Mouse (Mus musculus) heart, embryonic 16.5 days (tissue): ENCODE results near the gene B4galnt3. TPM values are rescaled to one million over a fixed set of nuclear protein-coding genes. Genes with fewer than 3 reads are reported as not detected.
A peak's percentile ranks its signal among the peaks of the same experiment; 100 is the strongest.

Experiments used
- ATAC-seq: fragments of 200-750 bp; cut with Nextera tagmentation; replicated peaks from 2 replicates; pipeline ENCODE4 v1.8.0; 2017; ENCODE audit warnings: moderate number of reproducible peaks; ENCODE audit not compliant: insufficient read depth, low FRiP score; ENCODE audit errors: extremely low read depth
- H3K27ac ChIP-seq: fragments of 300-500 bp; sonication (generic); 2 replicates; pipeline ENCODE4 v1.5.1; 2014; ENCODE audit warnings: mild to moderate bottlenecking, low read length, control low read depth, moderate library complexity
- H3K27me3 ChIP-seq: fragments of 300-500 bp; sonication (generic); 2 replicates; pipeline ENCODE4 v1.6.1; 2014; ENCODE audit warnings: low read length, mixed read lengths; ENCODE audit not compliant: control insufficient read depth, insufficient read depth
- H3K36me3 ChIP-seq: fragments of 300-500 bp; sonication (generic); 2 replicates; pipeline ENCODE4 v1.6.1; 2014; ENCODE audit not compliant: control insufficient read depth, insufficient read depth
- H3K4me1 ChIP-seq: fragments of 300-500 bp; sonication (generic); 2 replicates; pipeline ENCODE4 v1.6.1; 2014; ENCODE audit warnings: low read length, mixed read lengths; ENCODE audit not compliant: control insufficient read depth, insufficient read depth
- H3K4me2 ChIP-seq: fragments of 300-500 bp; sonication (generic); 2 replicates; pipeline ENCODE4 v1.6.1; 2014; ENCODE audit warnings: low read depth, mild to moderate bottlenecking, control low read depth, low read length
- H3K4me3 ChIP-seq: fragments of 300-500 bp; sonication (generic); 2 replicates; pipeline ENCODE4 v1.5.1; 2014; ENCODE audit warnings: mild to moderate bottlenecking, control low read depth, low read length
- H3K9ac ChIP-seq: fragments of 300-500 bp; sonication (generic); 2 replicates; pipeline ENCODE4 v1.6.1; 2014; ENCODE audit warnings: low read length, control low read depth
- H3K9me3 ChIP-seq: fragments of 300-500 bp; sonication (generic); replicated peaks from 2 replicates; pipeline ENCODE4 v1.6.1; 2016; ENCODE audit warnings: low read length; ENCODE audit not compliant: control insufficient read depth
- WGBS: fragments of 180-500 bp; shearing (Covaris S2); extraction: QIAGEN DNeasy Blood & Tissue Kit; methylation state at CpG from one replicate; pipeline ENCODE4 v1.1.7; 2014; 5-methylcytosine and 5-hydroxymethylcytosine counted together
- polyA plus RNA-seq: library from polyadenylated mRNA; unstranded; fragments of >200 nt; fragmentation: Nextera tagmentation; extraction: Ambion mirVana; gene quantifications from 2 replicates; pipeline ENCODE4 v1.2.1, GENCODE M21; 2015

The B4galnt3 gene
- polyA plus RNA-seq, 1 experiment from 2014 or later = 0.20 TPM

- Histone ChIP-seq H3K9ac (no peak overlapping the region), H3K36me3 (no peaks in the 10 kb centered on the region), H3K27ac (no peak overlapping the region), H3K4me3 (no peak overlapping the region), H3K9me3 (no peaks in the 10 kb centered on the region), H3K4me2 (no peak overlapping the region), H3K27me3 (no peaks in the 10 kb centered on the region), H3K4me1 (peaks cover 12% of the 10 kb centered on the region)
- ATAC-seq = no peak
- WGBS = 32% methylated on average over 2 of the region's 2 CpGs
Observed at GRCm38 (mm10) chr6:120196837-120197236, 97.5 kb downstream of the B4galnt3 start.

GRCm38 (mm10) chr6:120194963-120195362 lies 99.4 kb downstream of the B4galnt3 start:
- Histone ChIP-seq H3K36me3 (no peaks in the 10 kb centered on the region), H3K9ac (no peak overlapping the region), H3K4me3 (no peak overlapping the region), H3K27ac (no peak overlapping the region), H3K4me2 (no peak overlapping the region), H3K27me3 (no peaks in the 10 kb centered on the region), H3K4me1 (peaks cover 23% of the 10 kb centered on the region), H3K9me3 (no peaks in the 10 kb centered on the region)
- ATAC-seq = no peak
- WGBS = 38% methylated on average over 7 of the region's 7 CpGs

GRCm38 (mm10) chr6:120194305-120194704 lies 100.1 kb downstream of the B4galnt3 start:
- no peak overlapping the region for H3K9ac ChIP-seq
- no peak overlapping the region for H3K4me3 ChIP-seq
- no peak overlapping the region for H3K4me2 ChIP-seq
- H3K4me1 ChIP-seq = peaks cover 23% of the 10 kb centered on the region
- ATAC-seq = no peak
- no peaks in the 10 kb centered on the region for H3K9me3 ChIP-seq
- no peaks in the 10 kb centered on the region for H3K27me3 ChIP-seq
- H3K27ac ChIP-seq = no peak overlapping the region
- no peaks in the 10 kb centered on the region for H3K36me3 ChIP-seq
- 66% methylated on average over 10 of the region's 10 CpGs for WGBS

GRCm38 (mm10) chr6:120193793-120194192 lies 100.6 kb downstream of the B4galnt3 start:
- 77% methylated on average over 1 of the region's 1 CpGs for WGBS

GRCm38 (mm10) chr6:120193174-120193573 lies 101.2 kb downstream of the B4galnt3 start:
- peak; percentile 11; the same call in 1 of the 2 replicates for ATAC-seq
- Histone ChIP-seq H3K4me2 (peak overlapping the region; percentile 16), H3K9me3 (no peaks in the 10 kb centered on the region), H3K36me3 (no peaks in the 10 kb centered on the region), H3K4me3 (no peak overlapping the region), H3K4me1 (peaks cover 26% of the 10 kb centered on the region), H3K9ac (no peak overlapping the region), H3K27me3 (no peaks in the 10 kb centered on the region), H3K27ac (peak overlapping the region; percentile 26; the same call in 1 of the 2 replicates)
- WGBS = 19% methylated on average over 5 of the region's 5 CpGs

More at GRCm38 (mm10) chr6:120193793-120194192, 100.6 kb downstream of the B4galnt3 start:
- no peak for ATAC-seq
- no peaks in the 10 kb centered on the region for H3K27me3 ChIP-seq
- no peak overlapping the region for H3K4me3 ChIP-seq
- no peaks in the 10 kb centered on the region for H3K9me3 ChIP-seq
- no peak overlapping the region for H3K4me2 ChIP-seq
- H3K9ac ChIP-seq = no peak overlapping the region
- no peaks in the 10 kb centered on the region for H3K36me3 ChIP-seq
- H3K27ac ChIP-seq = no peak overlapping the region
- peaks cover 23% of the 10 kb centered on the region for H3K4me1 ChIP-seq

DNA sequence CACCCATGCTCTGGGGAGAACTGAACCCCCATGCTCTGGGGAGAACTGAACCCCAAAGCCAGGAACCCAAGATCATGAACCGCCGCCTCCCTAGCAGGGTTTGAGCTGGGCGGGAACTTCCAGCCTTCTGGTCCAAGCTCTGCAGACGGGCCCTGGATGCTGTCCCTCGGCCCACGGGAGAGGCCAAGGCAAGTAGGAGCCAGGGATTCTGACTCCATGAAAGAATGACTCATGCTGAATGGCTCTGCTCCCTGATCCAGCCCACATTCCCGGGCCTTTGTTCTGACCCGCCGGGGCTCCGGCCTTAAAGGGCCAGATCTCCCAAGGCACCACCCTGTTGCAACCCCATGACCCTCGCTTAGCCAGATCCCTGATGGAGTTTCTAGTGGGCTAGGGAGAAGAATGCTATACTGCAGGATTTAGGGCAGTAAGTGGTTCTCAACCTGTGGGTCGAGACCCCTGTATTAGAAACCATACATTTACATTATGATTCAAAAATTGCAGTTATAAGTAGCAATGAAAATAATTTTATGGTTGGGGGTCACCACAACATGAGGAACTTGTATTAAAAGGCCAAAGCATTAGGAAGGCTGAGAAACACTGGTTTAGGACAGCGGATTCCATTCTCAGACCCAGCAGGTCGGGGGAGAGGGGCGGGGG lies 102.0 kb downstream of the B4galnt3 start:
- H3K4me1 ChIP-seq = peaks cover 34% of the 10 kb centered on the region
- no peak overlapping the region for H3K4me3 ChIP-seq
- H3K27ac ChIP-seq = peak overlapping the region; percentile 19
- H3K9me3 ChIP-seq = no peaks in the 10 kb centered on the region
- H3K36me3 ChIP-seq = no peaks in the 10 kb centered on the region
- peak overlapping the region; percentile 47 for H3K4me2 ChIP-seq
- no peaks in the 10 kb centered on the region for H3K27me3 ChIP-seq
- peak overlapping the region; percentile 39; the same call in 1 of the 2 replicates for H3K9ac ChIP-seq
- peak; percentile 54 for ATAC-seq
- 32% methylated on average over 14 of the region's 15 CpGs for WGBS

- no peak for ATAC-seq
- 64% methylated on average over 7 of the region's 7 CpGs for WGBS
- peak overlapping the region; percentile 47 for H3K4me2 ChIP-seq
- H3K27ac ChIP-seq = peak overlapping the region; percentile 19
- no peak overlapping the region for H3K4me3 ChIP-seq
- peak overlapping the region; percentile 39; the same call in 1 of the 2 replicates for H3K9ac ChIP-seq
- no peaks in the 10 kb centered on the region for H3K9me3 ChIP-seq
- H3K27me3 ChIP-seq = no peaks in the 10 kb centered on the region
- no peaks in the 10 kb centered on the region for H3K36me3 ChIP-seq
- H3K4me1 ChIP-seq = peaks cover 35% of the 10 kb centered on the region
Observed at GRCm38 (mm10) chr6:120191396-120192170, 102.8 kb downstream of the B4galnt3 start.

DNA sequence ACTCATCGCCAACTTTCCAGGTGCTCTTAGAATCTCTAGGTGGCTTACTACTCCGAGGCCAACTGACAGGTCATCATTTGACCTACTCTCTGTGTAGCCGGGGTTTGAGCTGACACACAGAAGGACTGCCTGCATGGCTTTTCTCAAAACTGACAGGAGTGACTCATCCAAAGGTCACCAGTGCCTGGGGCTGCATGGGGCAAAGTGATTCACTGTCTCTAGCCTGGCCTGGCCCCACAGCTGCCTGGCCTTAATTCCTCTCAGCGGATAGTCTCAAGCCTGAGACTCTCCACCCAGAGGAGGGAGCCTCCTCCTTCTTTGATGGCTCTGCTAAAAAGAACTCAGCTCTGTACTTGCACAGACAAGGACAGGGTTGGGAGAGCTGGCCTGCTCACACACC lies 103.4 kb downstream of the B4galnt3 start:
- WGBS = 47% methylated on average over 4 of the region's 4 CpGs
- Histone ChIP-seq H3K9ac (no peak overlapping the region), H3K27me3 (no peaks in the 10 kb centered on the region), H3K9me3 (no peaks in the 10 kb centered on the region), H3K27ac (no peak overlapping the region), H3K4me3 (no peak overlapping the region), H3K4me1 (peaks cover 39% of the 10 kb centered on the region), H3K4me2 (no peak overlapping the region), H3K36me3 (no peaks in the 10 kb centered on the region)
- ATAC-seq = no peak

DNA sequence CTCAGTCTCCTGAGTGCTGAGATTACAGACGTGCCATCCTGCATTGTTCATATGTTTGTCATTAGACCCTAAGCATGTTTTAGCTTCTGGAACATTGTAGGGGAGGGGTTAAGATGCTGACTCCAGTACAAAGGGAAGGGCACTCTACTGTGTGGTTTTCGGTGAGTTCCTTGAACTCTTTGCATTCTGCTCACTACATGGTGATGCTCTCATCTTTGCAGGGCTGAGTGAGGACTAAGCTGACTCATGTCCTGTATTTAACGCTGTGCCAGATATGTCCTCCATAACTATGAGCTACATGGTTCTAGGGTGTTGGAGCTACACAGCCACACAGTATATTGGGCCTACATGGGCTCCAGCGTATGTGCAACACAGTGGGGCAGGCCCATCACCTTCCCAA lies 104.0 kb downstream of the B4galnt3 start:
- H3K4me1 ChIP-seq = peaks cover 39% of the 10 kb centered on the region

More for the DNA sequence above, 104.0 kb downstream of the B4galnt3 start:
- no peaks in the 10 kb centered on the region for H3K27me3 ChIP-seq
- no peak overlapping the region for H3K4me2 ChIP-seq
- no peaks in the 10 kb centered on the region for H3K36me3 ChIP-seq
- H3K9me3 ChIP-seq = no peaks in the 10 kb centered on the region
- no peak overlapping the region for H3K27ac ChIP-seq
- H3K9ac ChIP-seq = no peak overlapping the region
- ATAC-seq = no peak
- 88% methylated on average over 4 of the region's 4 CpGs for WGBS
- no peak overlapping the region for H3K4me3 ChIP-seq
